Mouse (Mus musculus) cerebellum, adult (tissue): ENCODE data around the gene Srsf2.
"Not testable (repeated sequence)": the region's sequence is repeated elsewhere in the genome, so short reads cannot be mapped to it uniquely, and the experiment has no call there.

Experiments used
- ATAC-seq: cut with Nextera tagmentation; 2 replicates; pipeline ENCODE4 v1.9.2; 2017; ENCODE audit warnings: mild to moderate bottlenecking, moderate library complexity, mixed read lengths; ENCODE audit not compliant: insufficient number of reproducible peaks, low FRiP score, low TSS enrichment

Gene Srsf2

DNA sequence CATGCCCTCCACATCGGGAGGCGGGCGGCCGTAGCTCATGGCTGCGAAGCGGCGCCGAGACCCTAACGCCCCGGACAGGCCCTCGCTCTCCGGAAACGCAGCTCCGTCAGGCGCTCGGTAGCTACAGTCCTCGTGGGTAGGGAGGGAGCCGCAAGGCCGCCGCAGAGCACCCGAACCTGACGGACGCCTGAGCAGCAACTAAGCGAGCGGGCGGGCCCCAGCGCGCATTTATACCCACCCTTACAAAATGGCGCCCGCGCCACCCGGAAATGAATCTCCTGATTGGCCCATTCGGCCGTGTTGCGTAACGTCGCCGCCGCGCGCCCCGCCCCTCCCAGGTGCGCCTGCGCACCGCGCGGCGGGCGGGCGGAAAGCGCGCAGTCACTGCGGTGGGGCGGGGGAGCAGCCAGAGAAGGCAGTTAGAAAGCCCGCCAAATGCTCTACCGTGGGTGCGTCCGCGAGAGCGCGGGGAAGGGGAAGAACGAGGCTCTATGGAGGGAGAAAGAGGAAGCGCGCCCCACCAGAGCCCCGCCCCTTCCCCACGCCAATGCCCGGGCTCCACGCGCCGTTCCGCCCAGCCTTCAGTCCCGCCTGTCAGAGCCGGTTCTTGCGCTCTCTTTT lies at the start of gene Srsf2:
Srsf2 (minus strand) TSS at position 204 of the 621 bp plus-strand sequence.
- ATAC-seq: peak; percentile 70

DNA sequence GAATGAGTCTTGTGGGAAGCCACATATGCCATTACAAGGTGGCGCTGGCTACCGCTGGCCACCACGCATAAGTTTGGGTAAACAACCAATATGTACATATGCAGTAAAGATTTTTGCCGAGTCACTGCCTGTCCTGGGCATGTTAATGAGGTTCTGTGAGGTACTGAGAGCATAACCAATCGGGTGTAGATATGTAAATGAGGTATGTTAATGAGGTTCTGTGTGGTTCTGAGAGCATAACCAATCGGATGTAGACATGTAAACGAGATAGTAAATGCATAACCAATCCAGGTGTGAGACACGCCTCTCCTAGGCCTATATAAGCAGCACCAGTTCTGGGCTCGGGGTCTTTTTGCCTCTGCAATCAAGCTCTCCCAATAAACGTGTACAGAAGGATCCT lies 49.7 kb upstream of the Srsf2 start:
- ATAC-seq: not testable (repeated sequence)

DNA sequence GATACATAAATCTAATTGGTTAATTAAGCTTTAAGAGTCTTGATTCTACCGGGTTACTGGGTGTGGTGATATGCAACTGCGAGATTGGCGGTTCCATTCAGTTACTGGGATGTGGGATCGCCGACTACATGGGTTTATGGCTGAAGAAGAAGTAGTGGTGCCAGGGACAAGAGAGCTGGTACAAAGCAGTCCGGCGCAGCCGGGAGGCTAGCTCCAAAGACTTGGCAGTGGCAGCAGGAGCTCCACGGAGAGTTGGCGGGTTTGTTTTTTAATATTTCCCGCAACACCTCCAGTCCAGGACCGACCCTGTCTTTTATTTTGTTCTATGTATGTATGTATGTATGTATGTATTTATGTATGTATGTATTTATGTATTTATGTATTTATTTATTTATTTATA lies 46.4 kb upstream of the Srsf2 start:
- ATAC-seq: no peak

GRCm38 (mm10) chr11:116895402-116895801 lies 42.5 kb upstream of the Srsf2 start:
- ATAC-seq: no peak

GRCm38 (mm10) chr11:116893532-116894442 lies 40.9 kb upstream of the Srsf2 start:
- no peak for ATAC-seq

DNA sequence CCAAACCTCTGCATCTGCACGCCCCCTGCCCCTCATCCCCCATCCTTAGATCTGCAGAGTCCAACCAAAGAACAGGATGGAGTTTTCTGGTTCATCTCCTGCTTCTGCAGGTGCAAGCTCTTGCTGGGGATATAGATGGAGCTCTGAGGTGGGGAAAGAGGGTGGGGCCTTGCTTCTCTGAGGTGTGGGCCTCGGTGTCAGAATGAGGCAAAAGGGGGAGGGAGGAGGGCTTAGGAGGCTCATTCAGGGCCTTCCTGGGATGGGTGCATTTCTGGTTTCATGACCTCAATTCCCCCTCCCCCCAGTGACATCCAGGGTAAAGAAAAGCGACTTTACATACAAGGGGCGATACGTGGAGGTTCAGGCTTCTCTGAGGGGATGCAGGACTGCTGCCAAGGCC lies 34.2 kb upstream of the Srsf2 start:
- ATAC-seq: no peak

DNA sequence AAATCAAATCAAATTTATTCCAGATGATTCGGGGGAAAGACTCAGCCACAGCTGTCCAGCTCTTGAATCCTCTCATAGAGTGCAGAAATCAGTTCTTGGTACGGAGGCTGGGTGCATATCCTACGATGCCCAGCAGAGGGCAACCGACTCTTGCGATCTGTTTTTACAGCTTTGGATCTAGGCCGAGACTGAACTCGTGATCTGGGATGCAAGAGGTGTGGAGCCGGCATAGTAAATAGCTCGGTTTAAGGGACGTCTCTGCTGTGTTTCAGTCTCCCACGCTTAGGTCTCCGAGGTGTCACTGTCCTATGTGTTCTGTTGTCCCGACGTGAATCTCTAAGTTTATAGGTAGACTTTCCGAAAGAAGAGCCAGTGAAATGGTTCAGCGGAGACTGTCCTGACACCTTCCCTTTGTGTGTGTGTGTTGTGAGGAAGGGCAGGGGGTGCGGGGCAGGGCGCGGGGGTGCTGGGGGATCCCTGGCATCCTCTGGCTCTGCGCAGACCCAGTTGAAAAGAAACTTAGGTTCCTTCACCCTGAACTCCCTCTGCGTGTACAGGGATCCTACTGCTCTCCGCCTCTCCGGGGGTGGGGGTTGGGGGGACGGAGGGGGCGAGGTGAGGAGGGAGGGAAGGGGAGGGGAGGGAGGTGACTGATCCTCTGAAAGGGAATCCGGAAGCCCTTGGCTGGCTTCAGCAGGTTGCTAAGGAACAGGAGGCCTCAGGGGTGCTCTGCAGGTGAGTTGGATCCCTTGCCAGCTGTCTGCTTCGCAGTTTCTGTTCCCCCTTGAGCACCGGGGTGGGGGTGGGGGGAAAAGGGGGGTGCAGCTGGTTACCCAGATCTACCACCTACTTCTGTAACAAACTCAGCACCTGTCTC lies 32.6 kb upstream of the Srsf2 start:
- peak; percentile 36; the same call in 1 of the 2 replicates for ATAC-seq

GRCm38 (mm10) chr11:116884061-116884460 lies 31.2 kb upstream of the Srsf2 start:
- no peak for ATAC-seq

DNA sequence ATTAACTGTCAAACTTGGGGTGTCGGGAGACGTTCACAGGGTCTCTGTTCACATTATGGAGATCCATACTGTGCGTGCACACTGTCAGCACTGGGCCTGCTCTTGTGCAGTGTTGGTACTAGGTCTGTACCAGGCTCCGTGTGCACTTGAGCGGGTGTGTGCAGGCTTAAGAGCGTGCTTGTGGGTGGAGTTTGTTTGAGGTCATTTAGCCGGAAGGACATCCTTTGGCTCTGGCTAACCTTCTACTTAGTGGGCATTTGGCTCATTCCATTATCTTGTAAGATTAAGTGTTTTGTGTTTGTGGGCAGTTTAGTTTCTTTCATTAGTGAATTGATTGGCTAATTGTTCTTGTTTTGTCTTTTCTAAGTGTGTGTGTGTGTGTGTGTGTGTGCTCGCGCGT lies 29.6 kb upstream of the Srsf2 start:
- ATAC-seq: no peak

DNA sequence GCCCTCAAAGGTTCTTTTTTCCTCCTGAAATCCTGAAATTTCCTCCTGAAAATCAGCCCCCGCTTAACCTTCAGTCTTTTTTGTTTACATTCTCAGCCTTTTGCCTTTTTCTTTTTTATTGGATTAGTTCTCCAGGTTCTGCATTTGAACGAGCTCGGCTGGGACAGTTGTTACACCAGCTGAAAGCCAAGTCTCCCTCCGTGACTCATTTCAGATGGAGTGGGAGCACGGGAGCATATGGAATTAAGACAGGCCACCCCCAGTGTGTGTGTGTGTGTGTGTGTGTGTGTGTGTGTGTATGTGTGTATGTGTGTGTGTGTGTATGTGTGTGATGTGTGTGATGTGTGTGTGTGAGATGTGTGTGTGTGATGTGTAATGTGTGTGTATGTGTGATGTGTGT lies 28.5 kb upstream of the Srsf2 start:
- no peak for ATAC-seq

- no peak for ATAC-seq
Measured at GRCm38 (mm10) chr11:116880839-116881238, 27.9 kb upstream of the Srsf2 start.

DNA sequence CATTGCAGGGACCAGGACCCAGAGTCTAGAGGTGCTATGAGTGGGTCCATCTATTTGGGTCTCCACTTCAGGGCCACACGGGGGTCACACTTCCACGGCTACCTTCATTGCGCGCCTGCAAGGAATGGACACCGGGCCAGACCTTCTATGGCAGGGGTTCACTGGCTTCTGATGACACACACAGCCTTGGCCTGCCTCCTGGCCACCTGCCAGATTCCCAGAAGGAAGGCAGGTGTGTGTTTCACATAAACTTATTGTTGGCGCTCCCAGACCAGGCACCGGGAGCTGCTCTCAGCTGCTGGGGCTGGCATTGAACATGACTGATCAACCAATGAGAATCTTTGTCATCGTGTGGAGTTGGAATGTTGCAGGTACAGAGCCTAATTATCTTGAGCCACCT lies 25.6 kb upstream of the Srsf2 start:
- ATAC-seq: no peak

- ATAC-seq: no peak
Measured at GRCm38 (mm10) chr11:116873987-116874386, 21.1 kb upstream of the Srsf2 start.

- no peak for ATAC-seq
Measured at GRCm38 (mm10) chr11:116871538-116871937, 18.6 kb upstream of the Srsf2 start.

GRCm38 (mm10) chr11:116869641-116870040 lies 16.7 kb upstream of the Srsf2 start:
- ATAC-seq: no peak

GRCm38 (mm10) chr11:116869223-116869622 lies 16.3 kb upstream of the Srsf2 start:
- no peak for ATAC-seq

DNA sequence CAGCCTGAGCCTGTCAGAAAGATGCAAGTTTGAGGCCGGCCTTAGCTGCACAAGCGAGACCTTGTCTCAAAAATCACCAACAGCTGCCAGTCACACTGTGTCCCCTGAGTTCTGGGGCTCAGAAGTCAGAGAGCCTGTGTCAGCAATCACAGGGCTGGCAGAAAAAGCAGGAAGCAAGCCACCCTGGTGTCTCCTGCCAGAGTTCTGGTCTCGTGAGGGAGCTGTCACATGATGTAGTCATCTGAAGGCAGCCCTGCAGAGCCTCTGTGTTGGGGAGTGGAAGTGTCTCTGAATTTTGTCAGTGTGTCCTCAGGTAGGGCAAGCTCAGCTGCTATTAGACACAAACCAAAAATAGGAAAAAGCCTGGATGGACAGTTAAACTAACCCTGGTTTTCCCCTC lies 15.2 kb upstream of the Srsf2 start:
- no peak for ATAC-seq

- no peak for ATAC-seq
Measured at GRCm38 (mm10) chr11:116865945-116866585, 13.2 kb upstream of the Srsf2 start.

GRCm38 (mm10) chr11:116864444-116864843 lies 11.6 kb upstream of the Srsf2 start:
- no peak for ATAC-seq

DNA sequence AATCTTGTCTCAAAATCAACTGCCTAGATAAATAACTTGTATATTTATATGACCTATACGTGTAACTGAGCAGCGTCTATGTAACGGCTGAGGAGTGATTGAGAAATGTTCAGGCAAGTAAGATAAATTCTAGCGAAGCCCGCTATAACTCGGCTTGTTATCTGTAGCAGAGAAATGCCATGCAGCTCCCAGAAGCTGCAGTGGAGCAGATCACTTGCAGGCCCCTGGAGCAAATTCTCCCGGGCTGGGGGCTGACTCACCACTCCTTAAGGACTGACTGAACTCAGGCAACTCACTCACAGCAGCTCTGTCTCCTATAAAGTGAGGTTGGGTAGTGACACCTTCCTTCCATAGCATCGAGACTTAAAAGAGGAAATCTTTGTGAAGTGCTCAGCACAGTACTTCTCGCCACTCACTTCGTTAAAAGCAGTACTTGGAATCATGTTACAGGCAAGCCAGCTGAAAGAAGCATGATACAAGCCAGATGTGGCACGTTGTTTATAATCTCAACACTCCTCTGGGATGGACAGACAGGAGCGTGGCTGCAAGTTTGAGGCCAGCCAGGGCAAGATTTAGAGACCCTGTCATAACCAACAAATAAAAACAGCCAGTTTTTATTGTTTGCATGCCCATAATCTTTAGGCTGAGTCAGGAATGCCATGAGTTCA lies 4.4 kb upstream of the Srsf2 start:
- ATAC-seq: no peak
